Mouse (Mus musculus) lung, adult 2 months (tissue): Measurements from ENCODE around the gene Acod1.

ENCODE experiments used
- CTCF ChIP-seq: fragments of 200-500 bp; IDR thresholded peaks from 2 replicates; pipeline ENCODE4 v1.5.1; 2011; ENCODE audit warnings: mild to moderate bottlenecking, low read length, control low read depth; ENCODE audit not compliant: insufficient read depth
- POLR2A ChIP-seq: fragments of 200-500 bp; IDR thresholded peaks from 2 replicates; pipeline ENCODE4 v1.6.1; 2011; ENCODE audit warnings: low read depth, mild to moderate bottlenecking, control low read depth, low read length, borderline replicate concordance; ENCODE audit errors: extremely low read depth

GRCm38 (mm10) chr14:103098587-103099235, 51.9 kb downstream of the Acod1 start:
- TF ChIP-seq POLR2A (0 out of 2 replicates have a peak, but pooled peaks have one; percentile 51), CTCF (no peak)
